Mouse (Mus musculus) CH12.LX (cell line): ENCODE data around the gene Tfdp2. TPM values are rescaled to one million over a fixed set of nuclear protein-coding genes. Genes with fewer than 3 reads are reported as not detected.

Experiments used
- DNase-seq: peaks from one replicate; pipeline ENCODE4 v3.0.0-alpha.2; 2013; ENCODE audit errors: extremely low read depth
- H3K27ac ChIP-seq: 2 replicates; pipeline ENCODE4 v1.5.1; 2012; ENCODE audit warnings: low read depth, mild to moderate bottlenecking, control low read depth, moderate library complexity; ENCODE audit not compliant: insufficient read depth
- H3K27me3 ChIP-seq: replicated peaks from 2 replicates; pipeline ENCODE3; 2012; ENCODE audit warnings: inconsistent platforms
- H3K36me3 ChIP-seq, 2 experiments: replicated peaks in 1 of 2; 2 replicates each; pipeline versions ENCODE3 to v1.6.1; 2012; ENCODE audit warnings: inconsistent platforms in 1 of 2, low read length in 1 of 2, mild to moderate bottlenecking in 1 of 2, mixed read lengths in 1 of 2, moderate library complexity in 1 of 2; ENCODE audit not compliant: control insufficient read depth in 1 of 2, insufficient read depth in 1 of 2
- H3K4me1 ChIP-seq, 2 experiments: 2 replicates each; pipeline ENCODE4 v1.6.1; 2012; ENCODE audit warnings: inconsistent platforms in 1 of 2, moderate library complexity in 1 of 2; ENCODE audit not compliant: insufficient read depth in 2 of 2, control insufficient read depth in 1 of 2
- H3K4me2 ChIP-seq: 2 replicates; pipeline ENCODE4 v1.6.1; 2012; ENCODE audit warnings: low read depth, mild to moderate bottlenecking, control low read depth; ENCODE audit not compliant: poor library complexity, insufficient read depth, severe bottlenecking
- H3K4me3 ChIP-seq, 3 experiments: fragments of 150-350 bp in 1 of 3; sonication (generic) in 1 of 3; replicated peaks in 1 of 3; 2 replicates each; pipeline versions ENCODE3 to v1.5.1; 2011 to 2012; ENCODE audit warnings: low read depth in 2 of 3, low read length in 2 of 3, mild to moderate bottlenecking in 2 of 3, moderate library complexity in 2 of 3, control low read depth in 1 of 3, improper control_type of control experiment in 1 of 3, inconsistent platforms in 1 of 3, mixed read lengths in 1 of 3; ENCODE audit not compliant: poor library complexity in 1 of 3
- H3K79me2 ChIP-seq: replicated peaks from 2 replicates; pipeline ENCODE4 v1.6.1; 2012; ENCODE audit warnings: mild to moderate bottlenecking, moderate library complexity; ENCODE audit not compliant: control insufficient read depth, poor library complexity, insufficient read depth, severe bottlenecking; ENCODE audit errors: extremely low read depth
- H3K9ac ChIP-seq: 2 replicates; pipeline ENCODE4 v1.6.1; 2012; ENCODE audit warnings: low read depth, mild to moderate bottlenecking, control low read depth, moderate library complexity; ENCODE audit not compliant: insufficient read depth
- H3K9me3 ChIP-seq: replicated peaks from 2 replicates; pipeline ENCODE3; 2012; ENCODE audit warnings: low read length, inconsistent platforms, mixed read lengths
- BHLHE40 ChIP-seq: IDR thresholded peaks from 2 replicates; pipeline ENCODE4 v1.6.1; 2011; ENCODE audit warnings: mild to moderate bottlenecking, low read depth, low read length, improper control_type of control experiment
- CHD1 ChIP-seq: IDR thresholded peaks from 2 replicates; pipeline ENCODE4 v1.6.1; 2012; ENCODE audit warnings: low read depth, low read length, improper control_type of control experiment, inconsistent platforms
- E2F4 ChIP-seq: IDR thresholded peaks from 2 replicates; pipeline ENCODE4 v1.6.1; 2011; ENCODE audit warnings: low read depth, low read length, improper control_type of control experiment; ENCODE audit not compliant: insufficient replicate concordance
- EP300 ChIP-seq: IDR thresholded peaks from 2 replicates; pipeline ENCODE4 v1.6.1; 2011; ENCODE audit warnings: low read length, improper control_type of control experiment
- ETS1 ChIP-seq: conservative IDR thresholded peaks from 2 replicates; pipeline ENCODE4 v1.6.1; 2012; ENCODE audit warnings: low read depth, mild to moderate bottlenecking, inconsistent platforms, low read length, improper control_type of control experiment, moderate library complexity
- JUN ChIP-seq: IDR thresholded peaks from 2 replicates; pipeline ENCODE4 v1.6.1; 2011; ENCODE audit warnings: low read depth, mild to moderate bottlenecking, low read length, improper control_type of control experiment, moderate library complexity; ENCODE audit not compliant: insufficient read depth
- JUND ChIP-seq: conservative IDR thresholded peaks from 2 replicates; pipeline ENCODE4 v1.6.1; 2011; ENCODE audit warnings: low read depth, low read length, improper control_type of control experiment
- KAT2A ChIP-seq: IDR thresholded peaks from 2 replicates; pipeline ENCODE4 v1.6.1; 2012; ENCODE audit warnings: low read length, improper control_type of control experiment, inconsistent platforms; ENCODE audit not compliant: insufficient replicate concordance
- MAFK ChIP-seq: IDR thresholded peaks from 2 replicates; pipeline ENCODE4 v1.6.1; 2011; ENCODE audit warnings: low read length, improper control_type of control experiment; ENCODE audit not compliant: insufficient replicate concordance
- MAX ChIP-seq: IDR thresholded peaks from 2 replicates; pipeline ENCODE4 v1.6.1; 2011; ENCODE audit warnings: low read length, improper control_type of control experiment
- NELFE ChIP-seq: IDR thresholded peaks from 2 replicates; pipeline ENCODE4 v1.6.1; 2011; ENCODE audit warnings: low read depth, low read length, improper control_type of control experiment
- SIN3A ChIP-seq: IDR thresholded peaks from 2 replicates; pipeline ENCODE4 v1.6.1; 2012; ENCODE audit warnings: low read length, improper control_type of control experiment, inconsistent platforms
- TBP ChIP-seq: conservative IDR thresholded peaks from 2 replicates; pipeline ENCODE4 v1.6.1; 2011; ENCODE audit warnings: low read depth, low read length, improper control_type of control experiment
- USF1 ChIP-seq: IDR thresholded peaks from 2 replicates; pipeline ENCODE4 v1.6.1; 2014; ENCODE audit warnings: low read depth, mild to moderate bottlenecking, inconsistent platforms, low read length, improper control_type of control experiment
- ZC3H11A ChIP-seq: IDR thresholded peaks from 2 replicates; pipeline ENCODE4 v1.6.1; 2012; ENCODE audit warnings: low read depth, mild to moderate bottlenecking, inconsistent platforms, low read length, improper control_type of control experiment
- ZMIZ1 ChIP-seq: IDR thresholded peaks from 2 replicates; pipeline ENCODE4 v1.6.1; 2012; ENCODE audit warnings: low read depth, mild to moderate bottlenecking, inconsistent platforms, low read length, improper control_type of control experiment
- ZNF384 ChIP-seq: IDR thresholded peaks from 2 replicates; pipeline ENCODE4 v1.6.1; 2012; ENCODE audit warnings: low read depth, low read length, improper control_type of control experiment, inconsistent platforms
- dilution Hi-C: fragments of 300-500 bp; cut with MboI; formaldehyde crosslinking; loops from 2 replicates; pipeline ENCODE4 v1.14.3; 2020; ENCODE audit warnings: low sequenced_read_pairs; ENCODE audit not compliant: extremely low pct_unique_long_range_greater_than_20kb, extremely low pct_ligation_motif_present
- in situ Hi-C: fragments of 300-500 bp; cut with MboI; formaldehyde crosslinking; loops from 3 replicates; pipeline ENCODE4 v1.14.3; 2019; ENCODE audit warnings: low sequenced_read_pairs, low pct_ligation_motif_present, low pct_unique_long_range_greater_than_20kb, mixed read lengths
- polyA plus RNA-seq: library from polyadenylated mRNA; unstranded; fragments of >175 nt; gene quantifications from 2 replicates; pipeline ENCODE4 v1.2.1, GENCODE M21; 2012; ENCODE audit warnings: low read depth; ENCODE audit not compliant: insufficient read length
- total RNA-seq, 2 experiments: library from RNA; depleted of rRNA; stranded (reverse); fragments of 300-350 nt in 1 of 2; fragments of >200 nt in 1 of 2; gene quantifications; 2 replicates each; pipeline ENCODE4 v1.2.3; 2012 to 2014

The Tfdp2 gene
- total and polyA plus RNA-seq, 3 experiments = 3.4 to 4.9 (median 4.7) TPM

DNA sequence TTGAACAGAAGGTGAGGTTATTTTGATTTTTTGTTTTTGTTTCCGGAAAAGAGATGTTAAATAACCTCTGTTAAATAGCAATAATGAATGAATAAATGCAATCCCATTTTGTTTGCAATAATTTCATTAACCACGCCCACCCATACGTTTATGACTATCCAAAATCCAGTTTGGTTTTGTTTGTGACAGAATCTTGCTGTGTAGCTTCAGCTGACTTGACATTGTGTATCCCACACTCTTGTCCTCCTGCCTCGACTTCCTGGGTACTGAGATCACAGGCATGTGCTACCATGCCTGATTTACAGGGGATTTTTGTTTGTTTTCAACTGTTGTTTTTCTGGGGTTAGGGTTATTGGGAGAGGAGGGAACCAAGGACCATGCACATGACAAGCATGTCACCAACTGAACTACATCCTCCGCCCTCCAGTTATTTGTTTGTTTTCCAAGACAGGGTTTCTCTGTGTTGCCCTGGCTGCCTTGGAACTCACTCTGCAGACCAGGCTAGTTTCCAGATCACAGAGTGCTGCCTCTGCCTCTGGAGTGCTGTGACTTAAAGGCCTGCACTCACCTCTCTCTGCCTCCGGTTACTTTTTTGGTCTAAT, 169.3 kb downstream of the Tfdp2 start:
- Histone ChIP-seq H3K27ac (no peak overlapping the region), H3K36me3 (peaks cover 0 to 2% of the 10 kb centered on the region in 2 experiments), H3K9me3 (peaks cover 3% of the 10 kb centered on the region), H3K4me1 (peaks cover 5 to 28% of the 10 kb centered on the region in 2 experiments), H3K4me2 (peak overlapping the region; percentile 78; the same call in 1 of the 2 replicates), H3K4me3 (no peak overlapping the region), H3K79me2 (peaks cover 23% of the 10 kb centered on the region), H3K27me3 (no peaks in the 10 kb centered on the region), H3K9ac (no peak overlapping the region)
- no peak for DNase-seq
- dilution Hi-C loops = no loop called here
- in situ Hi-C loops = no loop called here
- TF ChIP-seq SIN3A = no peak
- no peak for TF ChIP-seq BHLHE40
- TF ChIP-seq USF1 = no peak
- TF ChIP-seq ZC3H11A = no peak
- no peak for TF ChIP-seq MAX
- no peak for TF ChIP-seq E2F4
- no peak for TF ChIP-seq ETS1
- TF ChIP-seq JUND = no peak
- TF ChIP-seq MAFK = no peak
- TF ChIP-seq TBP = no peak
- TF ChIP-seq ZMIZ1 = no peak

DNA sequence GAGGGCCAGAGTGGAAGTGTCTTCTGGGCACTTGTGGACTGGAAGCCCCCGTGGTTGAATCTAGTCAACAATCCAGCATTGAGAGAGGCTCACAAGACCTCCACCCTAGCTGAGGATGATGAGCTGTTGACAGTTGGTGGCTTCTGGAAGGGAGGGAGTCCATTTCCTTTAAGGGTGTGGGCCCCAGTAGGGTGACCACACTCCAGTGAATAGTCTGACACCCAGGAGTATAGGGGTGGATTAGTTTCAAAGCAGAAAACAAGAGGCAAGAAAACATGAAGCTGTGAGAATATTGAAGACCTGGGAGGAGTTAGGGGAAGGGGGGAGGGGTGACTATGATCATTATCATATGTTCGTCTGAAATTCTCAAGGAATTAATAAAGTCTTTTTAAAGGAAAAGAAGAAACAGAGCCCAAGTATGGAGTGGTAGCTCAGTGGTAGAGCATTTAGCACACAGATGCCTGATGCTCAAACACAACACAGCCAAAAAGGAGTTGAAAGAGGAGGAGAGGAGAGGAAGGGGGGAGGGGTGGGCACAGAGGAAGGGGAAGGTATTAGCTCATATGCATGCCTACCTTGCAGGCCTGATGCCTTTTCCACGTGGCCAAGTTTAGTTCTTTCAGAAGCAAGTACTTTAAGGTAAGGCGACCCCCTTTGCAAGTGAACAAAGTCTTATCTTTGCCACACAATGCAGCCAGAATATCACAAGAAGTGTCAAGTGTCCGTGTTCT, 173.7 kb downstream of the Tfdp2 start:
- H3K4me1 ChIP-seq = peaks cover 2 to 8% of the 10 kb centered on the region in 2 experiments; a peak in 2 of 4 replicates
- no peaks in the 10 kb centered on the region for H3K36me3 ChIP-seq
- H3K9me3 ChIP-seq = peaks cover 3% of the 10 kb centered on the region
- TF ChIP-seq MAFK (no peak), EP300 (no peak), KAT2A (no peak), JUN (no peak), SIN3A (no peak), CHD1 (no peak), ZNF384 (no peak), NELFE (no peak), JUND (no peak)
- TF ChIP-seq, all 38 proteins: peak for 0
- Histone ChIP-seq H3K27ac (no peak overlapping the region), H3K79me2 (no peaks in the 10 kb centered on the region), H3K9ac (no peak overlapping the region), H3K27me3 (no peaks in the 10 kb centered on the region), H3K4me2 (no peak overlapping the region), H3K4me3 (no peak overlapping the region)
- in situ Hi-C loops = no loop called here
- DNase-seq = no peak
- dilution Hi-C loops = no loop called here
